Mouse (Mus musculus) liver, embryonic 14.5 days (tissue): Measurements from ENCODE around the gene Lama5. TPM values are rescaled to one million over a fixed set of nuclear protein-coding genes. Genes with fewer than 3 reads are reported as not detected.
A peak's percentile ranks its signal among the peaks of the same experiment; 100 is the strongest.

Source experiments
- ATAC-seq: fragments of 200-750 bp; cut with Nextera tagmentation; 2 replicates; pipeline ENCODE4 v1.8.0; 2017; ENCODE audit warnings: moderate number of reproducible peaks, mild to moderate bottlenecking, moderate library complexity; ENCODE audit not compliant: insufficient read depth
- DNase-seq, 3 experiments: peaks; one replicate each; pipeline ENCODE4 v3.0.0-alpha.2; 2012 to 2013; ENCODE audit warnings: low read depth in 3 of 3, low spot score in 3 of 3
- H3K27ac ChIP-seq: fragments of 300-500 bp; sonication (generic); 2 replicates; pipeline ENCODE4 v1.5.1; 2014; ENCODE audit warnings: moderate library complexity, mild to moderate bottlenecking, control low read depth, inconsistent platforms
- H3K27me3 ChIP-seq: fragments of 300-500 bp; sonication (generic); 2 replicates; pipeline ENCODE4 v1.6.1; 2014; ENCODE audit warnings: mild to moderate bottlenecking, low read length, moderate library complexity; ENCODE audit not compliant: control insufficient read depth, insufficient read depth
- H3K36me3 ChIP-seq: fragments of 300-500 bp; sonication (generic); replicated peaks from 2 replicates; pipeline ENCODE4 v1.6.1; 2014; ENCODE audit warnings: low read depth; ENCODE audit not compliant: control insufficient read depth, insufficient read depth
- H3K4me1 ChIP-seq, 2 experiments: fragments of 200-500 bp in 1 of 2; fragments of 300-500 bp in 1 of 2; sonication (generic) in 1 of 2; replicated peaks; 2 replicates each; pipeline ENCODE4 v1.6.1; 2012 to 2014; ENCODE audit warnings: antibody characterized with exemption in 1 of 2, inconsistent platforms in 1 of 2, low read length in 1 of 2; ENCODE audit not compliant: control insufficient read depth in 2 of 2, insufficient read depth in 2 of 2
- H3K4me2 ChIP-seq: fragments of 300-500 bp; sonication (generic); 2 replicates; pipeline ENCODE4 v1.6.1; 2014; ENCODE audit warnings: low read depth, mild to moderate bottlenecking, control low read depth, moderate library complexity
- H3K4me3 ChIP-seq, 2 experiments: fragments of 200-500 bp in 1 of 2; fragments of 300-500 bp in 1 of 2; sonication (generic) in 1 of 2; 2 replicates each; pipeline ENCODE4 v1.5.1; 2012 to 2014; ENCODE audit warnings: low read depth in 2 of 2, low read length in 2 of 2, mild to moderate bottlenecking in 2 of 2, control low read depth in 1 of 2, inconsistent platforms in 1 of 2, moderate library complexity in 1 of 2; ENCODE audit not compliant: insufficient read depth in 1 of 2
- H3K9ac ChIP-seq: fragments of 300-500 bp; sonication (generic); replicated peaks from 2 replicates; pipeline ENCODE4 v1.6.1; 2014; ENCODE audit warnings: mild to moderate bottlenecking, control low read depth, moderate library complexity
- H3K9me3 ChIP-seq: fragments of 300-500 bp; sonication (generic); 2 replicates; pipeline ENCODE4 v1.6.1; 2016; ENCODE audit warnings: low read length, mixed read lengths; ENCODE audit not compliant: control insufficient read depth
- CTCF ChIP-seq: IDR thresholded peaks from 2 replicates; pipeline ENCODE4 v1.5.1; 2016; ENCODE audit warnings: antibody characterized with exemption, low read depth, control low read depth
- EP300 ChIP-seq: IDR thresholded peaks from 2 replicates; pipeline ENCODE4 v1.6.1; 2016; ENCODE audit warnings: antibody characterized with exemption, low read depth
- WGBS: fragments of 180-500 bp; shearing (Covaris S2); extraction: QIAGEN DNeasy Blood & Tissue Kit; methylation state at CpG from one replicate; pipeline ENCODE4 v1.1.7; 2014; ENCODE audit not compliant: insufficient replicate concordance; 5-methylcytosine and 5-hydroxymethylcytosine counted together
- polyA plus RNA-seq, 2 experiments: library from polyadenylated mRNA; depleted of rRNA in 1 of 2; stranded (reverse) in 1 of 2; unstranded in 1 of 2; fragments of >200 nt; fragmentation: Nextera tagmentation in 1 of 2; extraction: Ambion mirVana in 1 of 2; gene quantifications; 2 replicates each; pipeline versions ENCODE4 v1.2.1 to v1.2.3; 2012 to 2014

Lama5 gene
- polyA plus RNA-seq, 2 experiments = 1.9 to 2.7 TPM

DNA sequence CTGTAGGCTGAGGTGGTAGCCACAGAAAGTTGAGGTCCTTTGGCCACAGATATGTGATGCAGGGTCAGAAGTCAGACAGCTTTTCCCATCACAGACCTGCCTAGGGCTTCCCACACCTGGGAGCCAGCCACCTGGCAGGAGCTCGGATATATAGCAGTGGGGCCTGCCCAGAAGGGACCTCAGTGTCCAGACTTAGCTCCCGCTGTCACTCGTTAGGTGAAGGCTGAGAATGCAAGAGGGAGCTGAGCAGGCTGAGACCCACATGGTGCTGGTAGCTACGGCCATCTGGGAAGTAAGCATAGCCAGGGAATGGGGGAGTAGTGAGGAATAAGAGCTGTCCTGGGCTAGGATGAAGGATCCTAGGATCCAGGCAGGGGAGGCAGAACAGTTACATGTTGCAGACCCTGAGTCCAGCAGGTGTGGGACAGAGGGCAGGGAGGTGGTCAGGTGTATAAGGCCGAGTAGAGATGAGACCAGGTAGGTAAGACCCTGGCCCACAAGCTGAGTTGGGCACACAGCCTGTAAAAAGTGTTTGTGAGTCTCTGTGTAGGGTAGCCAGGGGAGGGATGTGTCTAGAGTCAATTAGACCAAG lies 46.2 kb upstream of the Lama5 start:
- no peak overlapping the region for H3K27ac ChIP-seq
- ATAC-seq = no peak
- H3K4me2 ChIP-seq = peak overlapping the region; percentile 98
- DNase-seq = no peak
- WGBS = 80% methylated on average over 5 of the region's 5 CpGs
- no peaks in the 10 kb centered on the region for H3K9me3 ChIP-seq
- no peak for TF ChIP-seq EP300
- no peak for TF ChIP-seq CTCF
- H3K4me1 ChIP-seq = peaks cover 14 to 24% of the 10 kb centered on the region in 2 experiments
- no peaks in the 10 kb centered on the region for H3K36me3 ChIP-seq
- no peaks in the 10 kb centered on the region for H3K27me3 ChIP-seq
- no peak overlapping the region; the same call in 1 of the 2 replicates for H3K9ac ChIP-seq
- peak overlapping the region; percentile 66 to 88; a peak in 2 of 4 replicates for H3K4me3 ChIP-seq

DNA sequence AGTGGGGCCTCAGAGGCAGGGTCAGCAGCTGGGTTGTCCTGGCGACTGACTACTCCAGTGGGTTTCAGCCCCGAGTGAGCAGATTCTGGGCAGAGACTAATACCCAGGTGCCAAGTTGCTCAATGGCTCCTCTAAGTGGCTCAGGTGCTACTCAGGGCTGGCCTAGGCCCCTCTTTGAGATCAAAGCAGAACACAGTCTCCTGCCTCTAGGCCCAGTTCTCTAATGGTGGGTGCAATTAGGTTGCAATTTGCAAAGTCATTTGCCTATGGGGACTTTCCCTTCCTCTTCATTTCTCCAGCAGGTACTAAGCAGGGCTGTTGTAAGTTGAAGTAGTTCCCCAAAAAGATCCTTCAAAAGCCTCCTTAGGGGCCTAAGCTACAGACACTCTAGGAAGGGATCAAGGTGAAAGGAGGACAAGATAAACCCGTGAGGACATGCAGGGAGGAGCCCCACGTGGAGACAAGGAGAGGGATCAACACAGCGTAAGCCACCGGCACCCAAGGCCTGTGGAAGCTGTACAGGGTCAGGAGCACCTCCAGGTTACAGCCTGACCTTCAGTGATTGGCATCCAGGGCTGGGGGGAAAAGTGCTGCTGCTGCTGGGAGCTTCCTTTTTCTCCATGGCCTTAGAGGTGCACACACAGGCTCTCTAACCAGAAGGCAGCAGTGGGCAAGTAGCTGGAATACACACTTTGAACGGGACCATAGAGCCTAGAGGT lies 45.0 kb upstream of the Lama5 start:
- TF ChIP-seq EP300 = no peak
- no peak for TF ChIP-seq CTCF
- H3K9ac ChIP-seq = no peak overlapping the region
- no peaks in the 10 kb centered on the region for H3K9me3 ChIP-seq
- DNase-seq (no peak), ATAC-seq (no peak)
- no peak overlapping the region for H3K27ac ChIP-seq
- no peak overlapping the region for H3K4me2 ChIP-seq
- H3K27me3 ChIP-seq = no peaks in the 10 kb centered on the region
- no peaks in the 10 kb centered on the region for H3K36me3 ChIP-seq
- no peak overlapping the region for H3K4me3 ChIP-seq
- 59% methylated on average over 7 of the region's 7 CpGs for WGBS
- H3K4me1 ChIP-seq = peaks cover 5 to 13% of the 10 kb centered on the region in 2 experiments; a peak in 3 of 4 replicates

DNA sequence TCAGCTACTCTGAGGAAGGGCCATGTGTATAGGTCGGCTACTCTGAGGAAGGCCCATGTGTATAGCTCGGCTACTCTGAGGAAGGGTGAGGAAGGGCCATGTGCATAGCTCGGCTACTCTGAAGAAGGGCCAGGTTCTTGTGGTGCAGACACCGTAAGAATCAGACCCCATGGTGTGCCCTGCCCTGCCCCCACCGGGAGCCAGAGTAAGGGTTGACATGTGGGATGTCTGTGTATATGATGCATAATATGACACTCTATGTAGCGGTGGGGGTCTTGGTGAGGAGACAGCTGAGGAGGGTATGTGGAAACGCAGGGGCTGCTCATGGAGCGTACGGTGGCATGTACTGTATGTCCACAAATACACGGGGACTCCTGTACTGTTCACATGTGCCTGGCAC lies 43.7 kb upstream of the Lama5 start:
- no peak for TF ChIP-seq EP300
- TF ChIP-seq CTCF = no peak
- peaks cover 5 to 10% of the 10 kb centered on the region in 2 experiments; a peak in 3 of 4 replicates for H3K4me1 ChIP-seq
- H3K27ac ChIP-seq = no peak overlapping the region
- H3K27me3 ChIP-seq = no peaks in the 10 kb centered on the region
- H3K9me3 ChIP-seq = no peaks in the 10 kb centered on the region
- ATAC-seq (no peak), DNase-seq (no peak)
- H3K4me3 ChIP-seq = no peak overlapping the region
- H3K4me2 ChIP-seq = no peak overlapping the region
- WGBS = 86% methylated on average over 10 of the region's 10 CpGs
- no peaks in the 10 kb centered on the region for H3K36me3 ChIP-seq
- H3K9ac ChIP-seq = no peak overlapping the region

DNA sequence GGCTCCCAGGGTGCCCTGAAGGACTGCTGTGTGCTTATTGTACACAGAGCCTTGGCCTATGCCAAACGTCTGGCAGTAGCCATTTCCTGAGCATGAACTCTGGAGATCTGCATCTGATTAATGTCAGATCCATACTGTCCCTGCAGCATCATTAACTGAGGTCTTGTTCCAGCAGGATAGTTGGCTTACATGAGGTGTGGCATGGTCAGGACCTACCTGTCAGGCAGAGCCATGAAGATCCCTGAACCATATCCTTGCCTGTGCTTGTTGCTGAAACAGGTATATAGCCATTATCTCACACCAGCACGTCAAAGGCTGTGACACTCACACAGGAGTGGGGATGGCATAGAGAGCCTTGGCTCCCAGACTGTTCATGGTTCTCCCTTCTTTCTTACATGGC lies 42.3 kb upstream of the Lama5 start:
- H3K27me3 ChIP-seq = no peaks in the 10 kb centered on the region
- no peaks in the 10 kb centered on the region for H3K9me3 ChIP-seq
- ATAC-seq (no peak), DNase-seq (no peak)
- TF ChIP-seq CTCF = no peak
- TF ChIP-seq EP300 = no peak
- 45% methylated on average over 2 of the region's 2 CpGs for WGBS
- no peak overlapping the region for H3K27ac ChIP-seq
- H3K4me2 ChIP-seq = no peak overlapping the region
- H3K4me1 ChIP-seq = peaks cover 0 to 5% of the 10 kb centered on the region in 2 experiments; a peak in 1 of 4 replicates
- no peak overlapping the region for H3K9ac ChIP-seq
- no peak overlapping the region for H3K4me3 ChIP-seq
- no peaks in the 10 kb centered on the region for H3K36me3 ChIP-seq

DNA sequence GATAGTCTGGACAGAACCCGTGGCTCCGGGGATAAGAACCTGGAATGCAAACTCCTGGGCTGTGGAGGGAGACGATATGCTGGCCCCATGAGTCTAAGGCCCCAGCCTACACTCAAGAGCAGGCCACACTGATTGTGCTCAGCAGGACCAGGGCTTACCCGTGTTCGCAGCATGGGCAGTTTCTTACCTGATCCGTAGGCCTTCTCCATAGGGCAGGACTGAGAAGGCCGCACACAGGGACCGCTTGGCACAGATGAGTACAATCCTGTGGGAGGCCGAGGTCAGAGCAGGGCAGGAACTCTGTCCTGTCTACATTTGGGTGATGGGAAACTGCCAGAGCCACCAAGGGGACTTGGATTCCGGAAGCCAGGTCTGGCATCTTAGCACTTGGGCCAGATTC lies 37.2 kb upstream of the Lama5 start:
- H3K4me3 ChIP-seq = no peak overlapping the region
- peaks cover 15% of the 10 kb centered on the region for H3K36me3 ChIP-seq
- no peak overlapping the region for H3K9ac ChIP-seq
- H3K27me3 ChIP-seq = no peaks in the 10 kb centered on the region
- no peak overlapping the region for H3K27ac ChIP-seq
- DNase-seq = no peak
- no peak overlapping the region for H3K4me2 ChIP-seq
- peaks cover 0 to 2% of the 10 kb centered on the region in 2 experiments; a peak in 1 of 4 replicates for H3K4me1 ChIP-seq
- ATAC-seq = no peak
- WGBS = 76% methylated on average over 10 of the region's 10 CpGs
- no peaks in the 10 kb centered on the region for H3K9me3 ChIP-seq
- no peak for TF ChIP-seq EP300
